Mouse (Mus musculus): Measurements from ENCODE around the gene Otulin. TPM values are rescaled to one million over a fixed set of nuclear protein-coding genes. Genes with fewer than 3 reads are reported as not detected.

Otulin gene
- polyA plus RNA-seq, 1 experiment, result 23.7 TPM

GRCm38 (mm10) chr15:27669931-27670411 lies 39.5 kb upstream of the Otulin start:
- no peak for DNase-seq
- TF ChIP-seq POLR2A (IDR thresholded peaks at IDR 0.05; ENCODE audit: borderline replicate concordance, extremely low read depth, low read depth, low read length), result no peak
- TF ChIP-seq CTCF (IDR thresholded peaks at IDR 0.05; ENCODE audit: insufficient read depth, low read length), result no peak
- Histone ChIP-seq H3K4me3 (replicated peaks; ENCODE audit: extremely low read depth, low read depth, low read length) (no peak overlapping the region), H3K4me1 (ENCODE audit: control insufficient read depth, insufficient read depth, low read length) (peaks cover 10% of the 10 kb centered on the region; the same call in 1 of the 2 replicates)
- 80% methylated on average over 12 of the region's 12 CpGs for WGBS

GRCm38 (mm10) chr15:27669276-27669675 lies 38.8 kb upstream of the Otulin start:
- TF ChIP-seq POLR2A (IDR thresholded peaks at IDR 0.05; ENCODE audit: borderline replicate concordance, extremely low read depth, low read depth, low read length) (no peak), CTCF (IDR thresholded peaks at IDR 0.05; ENCODE audit: insufficient read depth, low read length) (no peak)
- H3K4me3 ChIP-seq (replicated peaks; ENCODE audit: extremely low read depth, low read depth, low read length), result no peak overlapping the region
- 79% methylated on average over 4 of the region's 4 CpGs for WGBS
- H3K4me1 ChIP-seq (ENCODE audit: control insufficient read depth, insufficient read depth, low read length), result peaks cover 10% of the 10 kb centered on the region; the same call in 1 of the 2 replicates
- DNase-seq, result no peak

- no peak overlapping the region for H3K4me3 ChIP-seq (replicated peaks; ENCODE audit: extremely low read depth, low read depth, low read length)
- peaks cover 9% of the 10 kb centered on the region; the same call in 1 of the 2 replicates for H3K4me1 ChIP-seq (ENCODE audit: control insufficient read depth, insufficient read depth, low read length)
- WGBS, result 86% methylated on average over 7 of the region's 7 CpGs
- DNase-seq, result no peak
- TF ChIP-seq CTCF (IDR thresholded peaks at IDR 0.05; ENCODE audit: insufficient read depth, low read length) (no peak), POLR2A (IDR thresholded peaks at IDR 0.05; ENCODE audit: borderline replicate concordance, extremely low read depth, low read depth, low read length) (no peak)
Measured at GRCm38 (mm10) chr15:27668557-27668956, 38.1 kb upstream of the Otulin start.

- no peak for DNase-seq
- no peak overlapping the region for H3K4me3 ChIP-seq (replicated peaks; ENCODE audit: extremely low read depth, low read depth, low read length)
- 70% methylated on average over 9 of the region's 9 CpGs for WGBS
- TF ChIP-seq CTCF (IDR thresholded peaks at IDR 0.05; ENCODE audit: insufficient read depth, low read length), result no peak
- H3K4me1 ChIP-seq (ENCODE audit: control insufficient read depth, insufficient read depth, low read length), result peaks cover 5% of the 10 kb centered on the region; the same call in 1 of the 2 replicates
Measured at GRCm38 (mm10) chr15:27668001-27668461, 37.5 kb upstream of the Otulin start.

- TF ChIP-seq CTCF (IDR thresholded peaks at IDR 0.05; ENCODE audit: insufficient read depth, low read length) (no peak), POLR2A (IDR thresholded peaks at IDR 0.05; ENCODE audit: borderline replicate concordance, extremely low read depth, low read depth, low read length) (no peak)
- Histone ChIP-seq H3K4me3 (replicated peaks; ENCODE audit: extremely low read depth, low read depth, low read length) (no peak overlapping the region), H3K4me1 (ENCODE audit: control insufficient read depth, insufficient read depth, low read length) (peaks cover 3% of the 10 kb centered on the region; the same call in 1 of the 2 replicates)
- no peak for DNase-seq
- WGBS, result 58% methylated on average over 9 of the region's 9 CpGs
Measured at GRCm38 (mm10) chr15:27666911-27667539, 36.5 kb upstream of the Otulin start.

- Histone ChIP-seq H3K4me3 (replicated peaks; ENCODE audit: extremely low read depth, low read depth, low read length) (no peak overlapping the region), H3K4me1 (ENCODE audit: control insufficient read depth, insufficient read depth, low read length) (peaks cover 3% of the 10 kb centered on the region; the same call in 1 of the 2 replicates)
- peak; percentile 28 for DNase-seq
- TF ChIP-seq CTCF (IDR thresholded peaks at IDR 0.05; ENCODE audit: insufficient read depth, low read length) (no peak), POLR2A (IDR thresholded peaks at IDR 0.05; ENCODE audit: borderline replicate concordance, extremely low read depth, low read depth, low read length) (no peak)
- 27% methylated on average over 21 of the region's 21 CpGs for whole genome bisulfite sequencing
Measured at GRCm38 (mm10) chr15:27665392-27665911, 35.0 kb upstream of the Otulin start.

GRCm38 (mm10) chr15:27664126-27664525 lies 33.6 kb upstream of the Otulin start:
- H3K4me3 ChIP-seq (replicated peaks; ENCODE audit: extremely low read depth, low read depth, low read length), result no peak overlapping the region
- 71% methylated on average over 9 of the region's 9 CpGs for WGBS
- no peak for TF ChIP-seq CTCF (IDR thresholded peaks at IDR 0.05; ENCODE audit: insufficient read depth, low read length)
- TF ChIP-seq POLR2A (IDR thresholded peaks at IDR 0.05; ENCODE audit: borderline replicate concordance, extremely low read depth, low read depth, low read length), result no peak
- H3K4me1 ChIP-seq (ENCODE audit: control insufficient read depth, insufficient read depth, low read length), result peaks cover 3% of the 10 kb centered on the region; the same call in 1 of the 2 replicates
- no peak for DNase-seq

GRCm38 (mm10) chr15:27662699-27663098 lies 32.2 kb upstream of the Otulin start:
- Histone ChIP-seq H3K4me1 (ENCODE audit: control insufficient read depth, insufficient read depth, low read length) (peaks cover 3% of the 10 kb centered on the region; the same call in 1 of the 2 replicates), H3K4me3 (replicated peaks; ENCODE audit: extremely low read depth, low read depth, low read length) (no peak overlapping the region)
- 21% methylated on average over 1 of the region's 1 CpGs for WGBS
- no peak for DNase-seq
- no peak for TF ChIP-seq CTCF (IDR thresholded peaks at IDR 0.05; ENCODE audit: insufficient read depth, low read length)

- Histone ChIP-seq H3K4me3 (replicated peaks; ENCODE audit: extremely low read depth, low read depth, low read length) (no peak overlapping the region), H3K4me1 (ENCODE audit: control insufficient read depth, insufficient read depth, low read length) (peaks cover 3% of the 10 kb centered on the region; the same call in 1 of the 2 replicates)
- TF ChIP-seq POLR2A (IDR thresholded peaks at IDR 0.05; ENCODE audit: borderline replicate concordance, extremely low read depth, low read depth, low read length), result no peak
- no peak for TF ChIP-seq CTCF (IDR thresholded peaks at IDR 0.05; ENCODE audit: insufficient read depth, low read length)
- DNase-seq, result no peak
- WGBS, result 85% methylated on average over 6 of the region's 6 CpGs
Measured at GRCm38 (mm10) chr15:27661696-27662095, 31.2 kb upstream of the Otulin start.

All from lung, adult 2 months (tissue).